Mouse (Mus musculus) CD4-positive, CD25-positive, alpha-beta regulatory T cell, adult 9 weeks (primary cell): ENCODE data around the gene Sftpd. TPM values are rescaled to one million over a fixed set of nuclear protein-coding genes. Genes with fewer than 3 reads are reported as not detected.

Experiments used
- polyA plus RNA-seq: library from polyadenylated mRNA; unstranded; fragments of 100-300 nt; shearing (Covaris generic); gene quantifications from one replicate; pipeline ENCODE4 v1.2.1, GENCODE M21; 2017

Sftpd gene
- polyA plus RNA-seq = not detected

DNA sequence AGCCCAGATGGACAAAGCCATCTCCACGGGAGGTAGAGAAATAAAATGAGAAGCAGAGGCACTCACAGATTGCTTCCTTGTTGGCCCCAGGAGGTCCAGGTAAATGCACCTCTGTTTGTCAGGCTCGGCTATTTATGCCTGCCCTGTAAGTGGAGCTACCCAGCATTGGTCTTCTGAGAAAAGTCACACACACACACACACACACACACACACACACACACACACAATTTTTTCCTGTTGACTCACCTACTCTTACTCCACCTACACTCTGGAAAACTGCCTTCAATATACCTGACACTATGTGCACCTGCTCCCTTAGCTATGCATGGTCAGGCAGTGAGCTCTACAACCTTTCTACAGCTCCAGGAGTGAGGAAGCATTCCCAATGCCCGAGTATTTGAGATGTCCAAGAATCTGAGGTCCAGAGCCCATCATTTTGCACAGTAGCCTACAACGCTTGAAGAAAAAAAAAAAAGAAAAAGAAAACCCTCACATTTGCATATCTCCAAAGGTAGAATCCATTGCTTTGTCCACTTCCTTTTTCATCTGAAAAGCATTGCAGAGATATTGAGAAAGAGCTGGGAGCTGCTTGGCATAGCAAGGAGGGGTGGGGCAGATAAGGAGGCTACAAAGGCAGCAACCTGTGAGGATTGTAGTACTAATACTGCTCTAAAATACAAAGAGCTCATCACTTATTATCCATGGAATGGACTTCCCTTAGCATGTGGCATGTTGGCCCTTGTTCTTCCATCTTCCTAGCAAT, at the start of gene Sftpd:
Gene Sftpd, minus strand, starts transcription at position 91 of the 763 bp plus-strand sequence.

GRCm38 (mm10) chr14:41151220-41151898, 33.6 kb downstream of the Sftpd start, which contains the start of gene Mbl1:
Gene Mbl1, plus strand, starts transcription at chr14:41151458.

DNA sequence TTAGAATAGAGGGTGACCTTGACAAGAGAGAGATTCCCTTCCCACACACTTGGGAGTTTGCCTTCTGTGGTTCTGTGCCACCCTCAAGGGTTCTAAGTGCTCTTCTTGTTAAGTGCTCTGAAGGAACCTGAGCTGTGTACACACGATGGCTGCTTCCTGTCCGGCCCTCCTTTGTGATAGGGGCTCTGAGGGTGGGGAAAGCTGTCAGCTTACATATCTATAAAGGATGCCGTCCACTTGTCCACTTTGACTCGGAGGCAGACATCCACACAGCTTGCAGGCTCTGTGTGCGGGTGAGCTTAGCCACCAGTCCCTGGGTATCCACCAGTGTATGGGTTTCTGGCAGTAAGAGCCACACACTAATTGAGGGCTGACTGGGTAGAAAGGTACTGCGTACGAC, 53.4 kb downstream of the Sftpd start, which contains the start of gene Sftpa1:
Gene Sftpa1, plus strand, starts transcription at position 243 of the 400 bp plus-strand sequence.

Other genes with a start within 250 kb of the Sftpd start
- gene Tspan14, start 218.3 kb downstream of the Sftpd start, polyA plus RNA-seq = 118 TPM
- 11.4 TPM for gene Fam213a, start 171.4 kb downstream of the Sftpd start, polyA plus RNA-seq
- not detected for gene Dydc2, start 115.9 kb downstream of the Sftpd start, polyA plus RNA-seq
- gene Dydc1, start 112.2 kb downstream of the Sftpd start, polyA plus RNA-seq = not detected
- gene Mat1a, start 80.1 kb downstream of the Sftpd start, polyA plus RNA-seq = not detected
- not detected for gene Sftpa1, start 53.4 kb downstream of the Sftpd start, polyA plus RNA-seq
- gene Mbl1, start 33.7 kb downstream of the Sftpd start, polyA plus RNA-seq = not detected
- not detected for gene Gm2832, start 93.7 kb upstream of the Sftpd start, polyA plus RNA-seq
- gene Gm5798, start 163.5 kb upstream of the Sftpd start, polyA plus RNA-seq = not detected
- not detected for gene Gm7945, start 201.2 kb upstream of the Sftpd start, polyA plus RNA-seq
- not detected for gene Gm6482, start 223.1 kb upstream of the Sftpd start, polyA plus RNA-seq